Mouse (Mus musculus) testis, adult 2 months (tissue): Measurements from ENCODE around the gene Parp9.

ENCODE experiments used
- CTCF ChIP-seq: fragments of 200-500 bp; IDR thresholded peaks from 2 replicates; pipeline ENCODE4 v1.5.1; 2012; ENCODE audit warnings: low read depth, mild to moderate bottlenecking, inconsistent platforms, low read length, moderate library complexity; ENCODE audit not compliant: control insufficient read depth, insufficient read depth, insufficient replicate concordance
- POLR2A ChIP-seq: fragments of 200-500 bp; IDR thresholded peaks from 2 replicates; pipeline ENCODE4 v1.6.1; 2012; ENCODE audit warnings: low read depth, mild to moderate bottlenecking, inconsistent platforms, low read length, moderate library complexity; ENCODE audit not compliant: control insufficient read depth

DNA sequence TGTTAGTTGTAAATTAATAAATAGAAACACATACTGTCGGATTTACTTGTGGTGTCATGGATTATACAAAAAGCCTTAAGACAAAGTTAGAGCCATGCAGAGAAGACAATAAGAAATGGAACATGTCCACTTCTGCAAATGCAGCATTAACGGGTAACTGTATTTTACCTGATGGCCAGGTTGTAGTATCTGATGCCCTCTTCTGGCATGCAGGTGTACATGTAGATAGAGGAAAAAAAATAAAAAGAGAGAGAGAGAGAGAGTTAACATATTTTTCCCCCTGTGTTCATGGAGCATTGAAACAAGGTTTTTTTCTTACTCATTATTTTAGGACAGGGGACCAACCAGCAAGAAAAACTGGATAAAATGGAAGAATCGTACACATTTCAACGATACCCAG lies 29.0 kb downstream of the Parp9 start:
- TF ChIP-seq POLR2A = no peak
- no peak for TF ChIP-seq CTCF
